Mouse (Mus musculus): ENCODE results near the gene Anapc1.
"Not testable (repeated sequence)": the region's sequence is repeated elsewhere in the genome, so short reads cannot be mapped to it uniquely, and the experiment has no call there.

Anapc1 gene

GRCm38 (mm10) chr2:128697047-128697446 is 9.9 kb upstream of the Anapc1 start:
- no peak for DNase-seq (ENCODE audit: low spot score)

GRCm38 (mm10) chr2:128696426-128696825 is 9.2 kb upstream of the Anapc1 start:
- DNase-seq (ENCODE audit: low spot score), result no peak

GRCm38 (mm10) chr2:128694548-128694947 is 7.4 kb upstream of the Anapc1 start:
- DNase-seq (ENCODE audit: low spot score), result no peak

- not testable (repeated sequence) for DNase-seq (ENCODE audit: low spot score)
These were observed 6.6 kb upstream of the Anapc1 start for GRCm38 (mm10) chr2:128693828-128694227.

- DNase-seq (ENCODE audit: low spot score), result no peak
These were observed 6.0 kb upstream of the Anapc1 start for GRCm38 (mm10) chr2:128693236-128693635.

- no peak for DNase-seq (ENCODE audit: low spot score)
These were observed 5.6 kb upstream of the Anapc1 start for GRCm38 (mm10) chr2:128692771-128693170.

- no peak for DNase-seq (ENCODE audit: low spot score)
These were observed 5.1 kb upstream of the Anapc1 start for GRCm38 (mm10) chr2:128692336-128692735.

- no peak for DNase-seq (ENCODE audit: low spot score)
These were observed 448 bp upstream of the Anapc1 start for GRCm38 (mm10) chr2:128687558-128688120.

- DNase-seq (ENCODE audit: low spot score), result no peak
These were observed 6.5 kb downstream of the Anapc1 start for GRCm38 (mm10) chr2:128680661-128681060.

GRCm38 (mm10) chr2:128620578-128620977 is 66.6 kb downstream of the Anapc1 start:
- DNase-seq (ENCODE audit: low spot score), result no peak

GRCm38 (mm10) chr2:128615366-128615765 is 71.8 kb downstream of the Anapc1 start:
- no peak for DNase-seq (ENCODE audit: low spot score)

GRCm38 (mm10) chr2:128613365-128613764 is 73.8 kb downstream of the Anapc1 start:
- no peak for DNase-seq (ENCODE audit: low spot score)

GRCm38 (mm10) chr2:128612275-128612674 is 74.9 kb downstream of the Anapc1 start:
- DNase-seq (ENCODE audit: low spot score), result no peak

GRCm38 (mm10) chr2:128611178-128611577 is 76.0 kb downstream of the Anapc1 start:
- no peak for DNase-seq (ENCODE audit: low spot score)

GRCm38 (mm10) chr2:128609286-128609685 is 77.9 kb downstream of the Anapc1 start:
- DNase-seq (ENCODE audit: low spot score), result no peak

GRCm38 (mm10) chr2:128601534-128601933 is 85.7 kb downstream of the Anapc1 start:
- no peak for DNase-seq (ENCODE audit: low spot score)

GRCm38 (mm10) chr2:128592301-128592700 is 94.9 kb downstream of the Anapc1 start:
- no peak for DNase-seq (ENCODE audit: low spot score)

- no peak for DNase-seq (ENCODE audit: low spot score)
These were observed 96.3 kb downstream of the Anapc1 start, which contains the start of gene Spdye4c for GRCm38 (mm10) chr2:128590909-128591308. Gene Spdye4c (plus strand): TSS chr2:128591209.

GRCm38 (mm10) chr2:128582881-128583280 is 104.3 kb downstream of the Anapc1 start:
- DNase-seq (ENCODE audit: low spot score), result no peak

- DNase-seq (ENCODE audit: low spot score), result peak; percentile 86
These were observed 114.2 kb downstream of the Anapc1 start for GRCm38 (mm10) chr2:128572726-128573624.

- DNase-seq (ENCODE audit: low spot score), result no peak
These were observed 116.2 kb downstream of the Anapc1 start for GRCm38 (mm10) chr2:128571001-128571400.

- no peak for DNase-seq (ENCODE audit: low spot score)
These were observed 118.7 kb downstream of the Anapc1 start for GRCm38 (mm10) chr2:128568490-128568889.

GRCm38 (mm10) chr2:128568018-128568417 is 119.2 kb downstream of the Anapc1 start:
- DNase-seq (ENCODE audit: low spot score), result no peak
